Mouse (Mus musculus): ENCODE measurements around the gene Ccin. TPM values are rescaled to one million over a fixed set of nuclear protein-coding genes. Genes with fewer than 3 reads are reported as not detected.

The Ccin gene
- polyA plus RNA-seq, 1 experiment: not detected

GRCm38 (mm10) chr4:44004623-44005409 lies 21.5 kb downstream of the Ccin start:
- peaks cover 33% of the 10 kb centered on the region for H3K36me3 ChIP-seq (ENCODE audit: control insufficient read depth)
- H3K4me1 ChIP-seq (ENCODE audit: control insufficient read depth): peaks cover 35% of the 10 kb centered on the region
- peaks cover 8% of the 10 kb centered on the region for H3K9me3 ChIP-seq (ENCODE audit: control insufficient read depth, low read length)
- TF ChIP-seq GATA1 (IDR thresholded peaks at IDR 0.05; ENCODE audit: low read length) (no peak), TAL1 (IDR thresholded peaks at IDR 0.05; ENCODE audit: low read length) (no peak)
- H3K27me3 ChIP-seq (ENCODE audit: control insufficient read depth): no peaks in the 10 kb centered on the region
- peak overlapping the region; percentile 64 for H3K4me3 ChIP-seq (replicated peaks)

- no peaks in the 10 kb centered on the region for H3K27me3 ChIP-seq (ENCODE audit: control insufficient read depth)
- peaks cover 8% of the 10 kb centered on the region for H3K9me3 ChIP-seq (ENCODE audit: control insufficient read depth, low read length)
- no peak overlapping the region for H3K4me3 ChIP-seq (replicated peaks)
- H3K4me1 ChIP-seq (ENCODE audit: control insufficient read depth): peaks cover 45% of the 10 kb centered on the region
- H3K36me3 ChIP-seq (ENCODE audit: control insufficient read depth): peaks cover 49% of the 10 kb centered on the region
- no peak for TF ChIP-seq TAL1 (IDR thresholded peaks at IDR 0.05; ENCODE audit: low read length)
- TF ChIP-seq GATA1 (IDR thresholded peaks at IDR 0.05; ENCODE audit: low read length): no peak
These were observed 26.9 kb downstream of the Ccin start for GRCm38 (mm10) chr4:44010176-44010575.

GRCm38 (mm10) chr4:44010893-44011292 lies 27.6 kb downstream of the Ccin start:
- Histone ChIP-seq H3K4me3 (replicated peaks) (no peak overlapping the region), H3K36me3 (ENCODE audit: control insufficient read depth) (peaks cover 49% of the 10 kb centered on the region), H3K4me1 (ENCODE audit: control insufficient read depth) (peaks cover 43% of the 10 kb centered on the region), H3K27me3 (ENCODE audit: control insufficient read depth) (no peaks in the 10 kb centered on the region), H3K9me3 (ENCODE audit: control insufficient read depth, low read length) (peaks cover 8% of the 10 kb centered on the region)
- no peak for TF ChIP-seq GATA1 (IDR thresholded peaks at IDR 0.05; ENCODE audit: low read length)
- no peak for TF ChIP-seq TAL1 (IDR thresholded peaks at IDR 0.05; ENCODE audit: low read length)

- H3K27me3 ChIP-seq (ENCODE audit: control insufficient read depth): no peaks in the 10 kb centered on the region
- peaks cover 8% of the 10 kb centered on the region for H3K9me3 ChIP-seq (ENCODE audit: control insufficient read depth, low read length)
- peak overlapping the region; percentile 89 for H3K4me3 ChIP-seq (replicated peaks)
- TF ChIP-seq GATA1 (IDR thresholded peaks at IDR 0.05; ENCODE audit: low read length) (no peak), TAL1 (IDR thresholded peaks at IDR 0.05; ENCODE audit: low read length) (no peak)
- H3K36me3 ChIP-seq (ENCODE audit: control insufficient read depth): peaks cover 53% of the 10 kb centered on the region
- H3K4me1 ChIP-seq (ENCODE audit: control insufficient read depth): peaks cover 50% of the 10 kb centered on the region
These were observed 28.5 kb downstream of the Ccin start for GRCm38 (mm10) chr4:44011799-44012198.

DNA sequence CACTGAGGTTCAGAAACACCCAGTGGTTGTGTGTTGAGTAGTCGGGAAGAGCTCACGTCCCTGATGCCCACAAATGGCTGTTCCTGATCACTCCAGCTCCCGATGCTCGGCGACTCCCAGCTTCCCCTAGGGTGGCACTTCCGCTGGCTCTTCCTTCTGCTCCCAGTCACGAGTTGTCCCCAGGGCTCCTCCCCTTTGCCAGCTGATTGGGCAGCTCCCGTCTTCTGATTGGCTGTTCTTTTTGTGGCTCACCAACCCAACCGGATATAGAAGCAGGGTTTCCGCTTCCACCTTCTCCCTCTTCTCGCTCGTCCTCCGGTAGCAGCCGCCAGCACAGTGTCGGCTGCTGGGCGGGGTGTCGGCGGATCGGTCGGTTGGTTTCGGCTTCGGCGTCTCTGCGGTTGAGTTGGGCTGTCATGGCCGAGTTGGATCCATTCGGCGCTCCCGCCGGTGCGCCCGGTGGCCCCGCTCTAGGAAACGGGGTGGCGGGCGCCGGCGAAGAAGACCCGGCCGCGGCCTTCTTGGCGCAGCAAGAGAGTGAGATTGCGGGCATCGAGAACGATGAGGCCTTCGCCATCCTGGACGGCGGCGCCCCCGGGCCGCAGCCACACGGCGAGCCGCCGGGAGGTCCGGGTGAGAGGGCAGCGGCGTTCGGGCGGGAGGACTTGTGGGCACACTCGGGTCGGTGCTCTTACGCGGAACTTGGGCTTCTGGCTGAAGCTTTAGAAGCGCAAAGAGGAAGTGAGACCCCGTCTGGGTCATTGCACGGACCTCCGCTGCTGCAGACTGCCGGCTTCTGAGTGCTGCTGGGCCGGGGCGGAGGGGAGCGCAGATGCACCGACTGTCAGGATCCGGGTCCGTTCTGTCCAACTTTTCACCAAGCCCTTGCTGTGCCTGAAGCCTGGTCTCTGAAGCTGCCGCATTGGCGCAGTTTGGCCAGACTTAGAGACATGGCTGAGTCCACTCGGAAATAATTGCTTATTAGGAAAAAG lies 29.4 kb downstream of the Ccin start:
- Histone ChIP-seq H3K9me3 (ENCODE audit: control insufficient read depth, low read length) (no peaks in the 10 kb centered on the region), H3K4me1 (ENCODE audit: control insufficient read depth) (peaks cover 50% of the 10 kb centered on the region)

DNA sequence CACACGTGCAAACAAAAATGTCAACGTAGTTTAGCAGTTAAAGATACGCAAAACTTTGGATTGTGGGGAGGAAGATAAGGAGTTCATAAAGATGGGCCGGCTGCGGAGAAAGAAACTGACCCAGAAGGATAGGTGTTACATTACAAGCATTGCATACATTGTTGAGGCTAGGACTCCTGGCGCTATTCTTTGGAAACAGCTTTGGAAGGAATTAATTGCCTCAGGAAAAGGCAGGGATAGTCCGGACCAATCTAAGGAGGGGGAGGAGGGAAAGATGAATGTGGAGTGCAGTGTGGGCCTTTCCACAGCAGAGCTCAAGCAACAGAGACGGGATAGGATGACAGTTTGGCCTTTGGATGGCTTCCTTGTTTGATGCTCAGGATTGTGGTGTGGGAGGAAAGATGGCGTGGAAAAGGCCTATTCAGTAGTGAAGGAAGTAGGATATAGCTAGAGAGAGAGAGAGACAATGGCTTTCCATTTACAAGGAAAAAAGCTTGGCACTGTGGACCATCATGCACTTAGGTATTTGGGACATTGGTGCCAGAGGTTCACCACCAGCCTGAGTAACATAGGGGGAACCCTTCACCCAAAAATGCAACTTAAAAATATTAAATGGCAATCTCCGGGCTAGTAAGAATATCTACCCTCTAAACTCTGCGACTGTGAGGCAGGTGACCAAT lies 30.2 kb downstream of the Ccin start:
- TF ChIP-seq GATA1 (IDR thresholded peaks at IDR 0.05; ENCODE audit: low read length) (no peak), TAL1 (IDR thresholded peaks at IDR 0.05; ENCODE audit: low read length) (no peak)
- no peaks in the 10 kb centered on the region for H3K27me3 ChIP-seq (ENCODE audit: control insufficient read depth)
- peak overlapping the region; percentile 89 for H3K4me3 ChIP-seq (replicated peaks)
- peaks cover 52% of the 10 kb centered on the region for H3K36me3 ChIP-seq (ENCODE audit: control insufficient read depth)
- H3K9me3 ChIP-seq (ENCODE audit: control insufficient read depth, low read length): no peaks in the 10 kb centered on the region
- H3K4me1 ChIP-seq (ENCODE audit: control insufficient read depth): peaks cover 50% of the 10 kb centered on the region

More for the DNA sequence above, 29.4 kb downstream of the Ccin start:
- Histone ChIP-seq H3K36me3 (ENCODE audit: control insufficient read depth) (peaks cover 52% of the 10 kb centered on the region), H3K4me3 (replicated peaks) (peak overlapping the region; percentile 89), H3K27me3 (ENCODE audit: control insufficient read depth) (no peaks in the 10 kb centered on the region)
- TF ChIP-seq GATA1 (IDR thresholded peaks at IDR 0.05; ENCODE audit: low read length) (no peak), TAL1 (IDR thresholded peaks at IDR 0.05; ENCODE audit: low read length) (no peak)

DNA sequence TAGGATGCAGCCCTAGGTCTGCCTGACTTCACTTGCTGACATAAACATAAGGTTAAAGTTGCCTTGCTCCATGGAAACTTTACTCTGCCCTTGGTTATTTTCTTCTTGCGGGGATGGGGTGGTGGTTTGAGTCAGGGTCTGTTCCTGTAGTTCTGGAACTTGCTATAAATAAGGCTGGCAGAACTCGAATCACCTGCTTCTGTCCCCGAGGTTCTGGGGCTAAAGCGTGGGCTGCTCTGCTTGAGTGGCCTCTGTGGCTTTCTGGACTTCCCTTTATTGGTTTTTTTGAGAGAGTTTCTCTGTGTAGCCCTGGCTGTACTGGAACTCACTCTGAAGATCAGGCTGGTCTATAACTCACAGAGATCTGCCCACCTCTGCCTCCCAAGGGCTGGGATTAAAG lies 32.8 kb downstream of the Ccin start:
- TF ChIP-seq GATA1 (IDR thresholded peaks at IDR 0.05; ENCODE audit: low read length): no peak
- TF ChIP-seq TAL1 (IDR thresholded peaks at IDR 0.05; ENCODE audit: low read length): no peak
- peaks cover 43% of the 10 kb centered on the region for H3K4me1 ChIP-seq (ENCODE audit: control insufficient read depth)
- H3K9me3 ChIP-seq (ENCODE audit: control insufficient read depth, low read length): no peaks in the 10 kb centered on the region
- H3K4me3 ChIP-seq (replicated peaks): no peak overlapping the region
- H3K27me3 ChIP-seq (ENCODE audit: control insufficient read depth): no peaks in the 10 kb centered on the region
- peaks cover 71% of the 10 kb centered on the region for H3K36me3 ChIP-seq (ENCODE audit: control insufficient read depth)

DNA sequence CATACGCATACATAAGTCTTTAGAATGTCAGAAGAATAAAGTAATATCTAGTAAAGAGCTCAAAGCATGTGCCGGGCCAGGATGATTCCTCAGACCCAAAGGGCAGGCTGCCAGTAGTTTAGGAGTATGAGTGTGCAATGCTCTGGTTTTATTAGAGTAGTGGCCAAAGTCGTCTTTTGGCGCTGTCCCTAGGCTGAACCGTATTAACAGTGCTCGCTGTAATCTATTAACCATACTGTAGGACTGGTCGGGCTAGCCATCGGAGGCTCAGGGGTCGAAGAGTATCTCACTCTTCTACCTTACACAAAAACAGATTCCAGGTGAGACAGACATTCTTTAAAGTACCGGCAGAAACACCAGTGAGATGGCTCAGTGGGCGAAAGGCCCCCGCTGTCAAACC lies 33.5 kb downstream of the Ccin start:
- TF ChIP-seq TAL1 (IDR thresholded peaks at IDR 0.05; ENCODE audit: low read length): no peak
- no peak for TF ChIP-seq GATA1 (IDR thresholded peaks at IDR 0.05; ENCODE audit: low read length)
- H3K4me3 ChIP-seq (replicated peaks): no peak overlapping the region
- H3K36me3 ChIP-seq (ENCODE audit: control insufficient read depth): peaks cover 75% of the 10 kb centered on the region
- peaks cover 38% of the 10 kb centered on the region for H3K4me1 ChIP-seq (ENCODE audit: control insufficient read depth)
- no peaks in the 10 kb centered on the region for H3K9me3 ChIP-seq (ENCODE audit: control insufficient read depth, low read length)
- no peaks in the 10 kb centered on the region for H3K27me3 ChIP-seq (ENCODE audit: control insufficient read depth)
